Mouse (Mus musculus) ovary, postnatal 36 days (tissue): Measurements from ENCODE around the gene Krtap4-2.

Experiments used
- DNase-seq: peaks from one replicate; pipeline ENCODE4 v3.0.0; 2022; ENCODE audit warnings: low spot score, mixed read lengths

The Krtap4-2 gene

DNA sequence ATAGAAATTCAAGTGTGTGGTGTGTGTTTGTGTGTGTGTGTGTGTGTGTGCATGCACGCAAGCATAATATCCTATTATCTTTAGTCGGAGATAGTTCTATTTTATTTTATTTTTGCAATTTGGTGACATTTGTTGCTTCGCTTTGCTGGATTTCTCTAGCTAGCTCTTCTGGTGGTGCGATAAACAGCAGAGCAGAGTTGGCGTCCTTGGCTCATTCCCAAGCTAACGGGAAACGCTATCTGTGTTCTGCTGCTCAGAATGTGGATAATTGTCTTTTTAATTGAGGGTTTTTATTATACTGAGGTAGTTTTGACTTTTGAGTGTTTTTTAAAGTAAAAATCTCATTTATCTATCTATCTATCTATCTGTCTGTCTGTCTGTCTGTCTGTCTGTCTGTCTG, 49.8 kb downstream of the Krtap4-2 start:
- DNase-seq, result no peak
